Mouse (Mus musculus) CH12.LX (cell line): ENCODE data around the gene Rrp7a. TPM values are rescaled to one million over a fixed set of nuclear protein-coding genes. Genes with fewer than 3 reads are reported as not detected.

Experiments
- DNase-seq: peaks from one replicate; pipeline ENCODE4 v3.0.0-alpha.2; 2013; ENCODE audit errors: extremely low read depth
- H3K27ac ChIP-seq: 2 replicates; pipeline ENCODE4 v1.5.1; 2012; ENCODE audit warnings: low read depth, mild to moderate bottlenecking, control low read depth, moderate library complexity; ENCODE audit not compliant: insufficient read depth
- H3K27me3 ChIP-seq: replicated peaks from 2 replicates; pipeline ENCODE3; 2012; ENCODE audit warnings: inconsistent platforms
- H3K36me3 ChIP-seq, 2 experiments: replicated peaks in 1 of 2; 2 replicates each; pipeline versions ENCODE3 to v1.6.1; 2012; ENCODE audit warnings: inconsistent platforms in 1 of 2, low read length in 1 of 2, mild to moderate bottlenecking in 1 of 2, mixed read lengths in 1 of 2, moderate library complexity in 1 of 2; ENCODE audit not compliant: control insufficient read depth in 1 of 2, insufficient read depth in 1 of 2
- H3K4me1 ChIP-seq, 2 experiments: 2 replicates each; pipeline ENCODE4 v1.6.1; 2012; ENCODE audit warnings: inconsistent platforms in 1 of 2, moderate library complexity in 1 of 2; ENCODE audit not compliant: insufficient read depth in 2 of 2, control insufficient read depth in 1 of 2
- H3K4me2 ChIP-seq: 2 replicates; pipeline ENCODE4 v1.6.1; 2012; ENCODE audit warnings: low read depth, mild to moderate bottlenecking, control low read depth; ENCODE audit not compliant: poor library complexity, insufficient read depth, severe bottlenecking
- H3K4me3 ChIP-seq, 3 experiments: fragments of 150-350 bp in 1 of 3; sonication (generic) in 1 of 3; replicated peaks in 1 of 3; 2 replicates each; pipeline versions ENCODE3 to v1.5.1; 2011 to 2012; ENCODE audit warnings: low read depth in 2 of 3, low read length in 2 of 3, mild to moderate bottlenecking in 2 of 3, moderate library complexity in 2 of 3, control low read depth in 1 of 3, improper control_type of control experiment in 1 of 3, inconsistent platforms in 1 of 3, mixed read lengths in 1 of 3; ENCODE audit not compliant: poor library complexity in 1 of 3
- H3K79me2 ChIP-seq: replicated peaks from 2 replicates; pipeline ENCODE4 v1.6.1; 2012; ENCODE audit warnings: mild to moderate bottlenecking, moderate library complexity; ENCODE audit not compliant: control insufficient read depth, poor library complexity, insufficient read depth, severe bottlenecking; ENCODE audit errors: extremely low read depth
- H3K9ac ChIP-seq: 2 replicates; pipeline ENCODE4 v1.6.1; 2012; ENCODE audit warnings: low read depth, mild to moderate bottlenecking, control low read depth, moderate library complexity; ENCODE audit not compliant: insufficient read depth
- H3K9me3 ChIP-seq: replicated peaks from 2 replicates; pipeline ENCODE3; 2012; ENCODE audit warnings: low read length, inconsistent platforms, mixed read lengths
- BHLHE40 ChIP-seq: IDR thresholded peaks from 2 replicates; pipeline ENCODE4 v1.6.1; 2011; ENCODE audit warnings: mild to moderate bottlenecking, low read depth, low read length, improper control_type of control experiment
- CHD2 ChIP-seq: IDR thresholded peaks from 2 replicates; pipeline ENCODE4 v1.6.1; 2011; ENCODE audit warnings: low read length, improper control_type of control experiment
- CTCF ChIP-seq, 2 experiments: IDR thresholded peaks in 1 of 2; conservative IDR thresholded peaks in 1 of 2; 2 replicates each; pipeline ENCODE4 v1.5.1; 2011 to 2012; ENCODE audit warnings: low read depth in 2 of 2, low read length in 2 of 2, improper control_type of control experiment in 1 of 2, inconsistent platforms in 1 of 2, mild to moderate bottlenecking in 1 of 2, moderate library complexity in 1 of 2
- EP300 ChIP-seq: IDR thresholded peaks from 2 replicates; pipeline ENCODE4 v1.6.1; 2011; ENCODE audit warnings: low read length, improper control_type of control experiment
- ETS1 ChIP-seq: conservative IDR thresholded peaks from 2 replicates; pipeline ENCODE4 v1.6.1; 2012; ENCODE audit warnings: low read depth, mild to moderate bottlenecking, inconsistent platforms, low read length, improper control_type of control experiment, moderate library complexity
- GABPA ChIP-seq: IDR thresholded peaks from 2 replicates; pipeline ENCODE4 v1.6.1; 2012; ENCODE audit warnings: low read depth, low read length, improper control_type of control experiment, inconsistent platforms; ENCODE audit not compliant: insufficient replicate concordance
- IRF4 ChIP-seq: IDR thresholded peaks from 2 replicates; pipeline ENCODE4 v1.6.1; 2014; ENCODE audit warnings: low read depth, mild to moderate bottlenecking, inconsistent platforms, low read length, improper control_type of control experiment
- MAFK ChIP-seq: IDR thresholded peaks from 2 replicates; pipeline ENCODE4 v1.6.1; 2011; ENCODE audit warnings: low read length, improper control_type of control experiment; ENCODE audit not compliant: insufficient replicate concordance
- MAZ ChIP-seq: IDR thresholded peaks from 2 replicates; pipeline ENCODE4 v1.6.1; 2012; ENCODE audit warnings: low read depth, mild to moderate bottlenecking, inconsistent platforms, low read length, improper control_type of control experiment, moderate library complexity
- MEF2A ChIP-seq: IDR thresholded peaks from 2 replicates; pipeline ENCODE4 v1.6.1; 2014; ENCODE audit warnings: low read depth, mild to moderate bottlenecking, inconsistent platforms, low read length, improper control_type of control experiment, borderline replicate concordance
- MYC ChIP-seq: IDR thresholded peaks from 2 replicates; pipeline ENCODE4 v1.6.1; 2011; ENCODE audit warnings: low read depth, mild to moderate bottlenecking, improper control_type of control experiment, low read length
- NELFE ChIP-seq: IDR thresholded peaks from 2 replicates; pipeline ENCODE4 v1.6.1; 2011; ENCODE audit warnings: low read depth, low read length, improper control_type of control experiment
- PAX5 ChIP-seq: IDR thresholded peaks from 2 replicates; pipeline ENCODE4 v1.6.1; 2012; ENCODE audit warnings: low read length, inconsistent platforms, mixed read lengths
- POLR2A ChIP-seq: IDR thresholded peaks from 2 replicates; pipeline ENCODE4 v1.6.1; 2011; ENCODE audit warnings: low read depth, mild to moderate bottlenecking, improper control_type of control experiment, low read length
- RAD21 ChIP-seq: IDR thresholded peaks from 2 replicates; pipeline ENCODE4 v1.6.1; 2011; ENCODE audit warnings: low read depth, mild to moderate bottlenecking, low read length, improper control_type of control experiment, moderate library complexity
- SIN3A ChIP-seq: IDR thresholded peaks from 2 replicates; pipeline ENCODE4 v1.6.1; 2012; ENCODE audit warnings: low read length, improper control_type of control experiment, inconsistent platforms
- SMC3 ChIP-seq: IDR thresholded peaks from 2 replicates; pipeline ENCODE4 v1.6.1; 2011; ENCODE audit warnings: low read depth, low read length, improper control_type of control experiment
- TCF12 ChIP-seq: IDR thresholded peaks from 2 replicates; pipeline ENCODE4 v1.6.1; 2014; ENCODE audit warnings: low read depth, mild to moderate bottlenecking, inconsistent platforms, low read length, improper control_type of control experiment
- USF2 ChIP-seq: conservative IDR thresholded peaks from 2 replicates; pipeline ENCODE4 v1.6.1; 2011; ENCODE audit warnings: low read depth, low read length, improper control_type of control experiment
- ZC3H11A ChIP-seq: IDR thresholded peaks from 2 replicates; pipeline ENCODE4 v1.6.1; 2012; ENCODE audit warnings: low read depth, mild to moderate bottlenecking, inconsistent platforms, low read length, improper control_type of control experiment
- ZNF384 ChIP-seq: IDR thresholded peaks from 2 replicates; pipeline ENCODE4 v1.6.1; 2012; ENCODE audit warnings: low read depth, low read length, improper control_type of control experiment, inconsistent platforms
- dilution Hi-C: fragments of 300-500 bp; cut with MboI; formaldehyde crosslinking; loops from 2 replicates; pipeline ENCODE4 v1.14.3; 2020; ENCODE audit warnings: low sequenced_read_pairs; ENCODE audit not compliant: extremely low pct_unique_long_range_greater_than_20kb, extremely low pct_ligation_motif_present
- in situ Hi-C: fragments of 300-500 bp; cut with MboI; formaldehyde crosslinking; loops from 3 replicates; pipeline ENCODE4 v1.14.3; 2019; ENCODE audit warnings: low sequenced_read_pairs, low pct_ligation_motif_present, low pct_unique_long_range_greater_than_20kb, mixed read lengths
- polyA plus RNA-seq: library from polyadenylated mRNA; unstranded; fragments of >175 nt; gene quantifications from 2 replicates; pipeline ENCODE4 v1.2.1, GENCODE M21; 2012; ENCODE audit warnings: low read depth; ENCODE audit not compliant: insufficient read length
- total RNA-seq, 2 experiments: library from RNA; depleted of rRNA; stranded (reverse); fragments of 300-350 nt in 1 of 2; fragments of >200 nt in 1 of 2; gene quantifications; 2 replicates each; pipeline ENCODE4 v1.2.3; 2012 to 2014

The Rrp7a gene
- total and polyA plus RNA-seq, 3 experiments: 126 to 262 (median 156) TPM

DNA sequence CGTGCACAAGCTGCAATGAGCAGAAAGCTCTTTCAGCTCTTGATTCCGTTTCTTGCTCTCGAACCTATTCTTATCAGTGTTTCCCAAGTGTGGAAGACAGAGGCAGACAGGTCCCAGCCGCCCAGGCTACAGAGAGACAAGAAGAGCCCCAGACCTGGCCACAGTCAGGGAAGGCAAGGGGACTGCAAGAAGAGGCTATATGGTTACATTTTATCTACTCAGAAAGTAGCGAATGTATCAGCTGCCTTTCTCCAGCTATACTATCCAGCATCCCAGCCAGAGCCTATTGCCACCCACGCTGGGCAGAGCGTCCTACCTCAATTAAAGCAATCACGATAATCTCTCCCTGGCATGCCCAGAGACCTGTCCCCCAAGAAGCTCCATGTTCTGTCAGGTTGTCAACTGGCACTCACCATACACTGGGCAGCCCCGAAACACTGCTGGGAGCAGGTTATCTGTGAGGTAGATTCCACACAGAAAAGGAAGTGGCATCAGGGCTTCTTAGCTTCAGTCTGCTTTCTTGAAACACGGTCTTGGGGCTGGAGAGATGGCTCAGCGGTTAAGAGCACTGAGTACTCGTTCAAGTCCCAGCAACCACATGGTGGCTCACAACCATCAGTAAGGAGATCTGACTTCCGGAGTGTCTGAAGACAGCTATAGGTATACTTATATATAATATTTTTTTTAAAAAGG is 35.8 kb downstream of the Rrp7a start:
- peaks cover 22 to 64% of the 10 kb centered on the region in 2 experiments for H3K4me1 ChIP-seq
- H3K36me3 ChIP-seq: no peaks in the 10 kb centered on the region
- dilution Hi-C loops: no loop called here
- in situ Hi-C loops: loop anchor here (25.0 kb wide), 1 partner anchor 824 kb away; the partner anchor contains the start of genes 1500009C09Rik and Sept3
- H3K27me3 ChIP-seq: no peaks in the 10 kb centered on the region
- no peak overlapping the region for H3K27ac ChIP-seq
- no peak overlapping the region for H3K4me2 ChIP-seq
- no peak for DNase-seq
- H3K79me2 ChIP-seq: no peaks in the 10 kb centered on the region
- H3K9ac ChIP-seq: no peak overlapping the region
- TF ChIP-seq MAFK (no peak), PAX5 (no peak)
- H3K4me3 ChIP-seq: no peak overlapping the region
- H3K9me3 ChIP-seq: no peaks in the 10 kb centered on the region

DNA sequence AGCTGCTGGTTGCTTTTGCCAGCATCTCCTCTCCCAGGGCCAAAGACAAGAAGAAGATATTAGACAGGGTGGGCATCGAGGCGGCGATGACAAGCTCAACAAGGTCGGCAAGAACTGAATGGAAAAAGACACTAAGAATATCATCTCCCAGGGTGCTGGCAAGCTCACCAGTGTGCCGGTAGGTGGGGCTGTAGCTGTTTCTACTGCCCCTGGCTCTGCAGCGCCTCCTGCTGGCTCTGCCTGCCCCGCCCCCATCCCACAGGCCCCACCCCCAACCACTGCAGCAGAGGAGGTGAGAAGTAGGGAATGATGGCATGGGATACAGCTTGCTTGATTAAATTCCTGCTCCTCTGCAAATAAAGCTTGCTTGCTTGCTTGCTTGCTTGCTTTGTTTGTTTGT is 36.7 kb downstream of the Rrp7a start:
- Histone ChIP-seq H3K9me3 (no peaks in the 10 kb centered on the region), H3K79me2 (no peaks in the 10 kb centered on the region), H3K36me3 (no peaks in the 10 kb centered on the region), H3K9ac (no peak overlapping the region), H3K27ac (no peak overlapping the region), H3K27me3 (no peaks in the 10 kb centered on the region), H3K4me2 (peak overlapping the region; percentile 53; the same call in 1 of the 2 replicates), H3K4me1 (peaks cover 25 to 71% of the 10 kb centered on the region in 2 experiments), H3K4me3 (no peak overlapping the region)
- TF ChIP-seq NELFE: peak; percentile 67; the same call in 1 of the 2 replicates
- 0 out of 2 replicates have a peak, but pooled peaks have one; percentile 26 for TF ChIP-seq ZNF384
- no peak for TF ChIP-seq SIN3A
- TF ChIP-seq CTCF (conservative IDR thresholded peaks at IDR 0.05 in 1 of 2, IDR thresholded peaks at IDR 0.05 in 1 of 2; ENCODE audit: low read depth in 2 of 2, low read length in 2 of 2): peak in 1 of 2 experiments; percentile 99; a peak in 2 of 4 replicates
- TF ChIP-seq POLR2A: no peak
- no peak for TF ChIP-seq PAX5
- peak; percentile 41; the same call in 1 of the 2 replicates for TF ChIP-seq IRF4
- peak; percentile 64 for TF ChIP-seq RAD21
- peak; percentile 27; the same call in 1 of the 2 replicates for TF ChIP-seq MEF2A
- TF ChIP-seq ZC3H11A: 0 out of 2 replicates have a peak, but pooled peaks have one; percentile 8
- TF ChIP-seq SMC3: peak; percentile 82
- TF ChIP-seq USF2: no peak
- no peak for TF ChIP-seq MYC
- no peak for TF ChIP-seq ETS1
- no peak for TF ChIP-seq EP300
- TF ChIP-seq MAZ: 0 out of 2 replicates have a peak, but pooled peaks have one; percentile 65
- peak; percentile 43; the same call in 1 of the 2 replicates for TF ChIP-seq TCF12
- TF ChIP-seq GABPA: no peak
- 0 out of 2 replicates have a peak, but pooled peaks have one; percentile 12 for TF ChIP-seq BHLHE40
- TF ChIP-seq CHD2: peak; percentile 94
- dilution Hi-C loops (no loop called here), in situ Hi-C loops (loop anchor here (25.0 kb wide), 1 partner anchor 824 kb away; the partner anchor contains the start of genes 1500009C09Rik and Sept3)
- peak; percentile 77 for DNase-seq
